In the genomic region with DNA sequence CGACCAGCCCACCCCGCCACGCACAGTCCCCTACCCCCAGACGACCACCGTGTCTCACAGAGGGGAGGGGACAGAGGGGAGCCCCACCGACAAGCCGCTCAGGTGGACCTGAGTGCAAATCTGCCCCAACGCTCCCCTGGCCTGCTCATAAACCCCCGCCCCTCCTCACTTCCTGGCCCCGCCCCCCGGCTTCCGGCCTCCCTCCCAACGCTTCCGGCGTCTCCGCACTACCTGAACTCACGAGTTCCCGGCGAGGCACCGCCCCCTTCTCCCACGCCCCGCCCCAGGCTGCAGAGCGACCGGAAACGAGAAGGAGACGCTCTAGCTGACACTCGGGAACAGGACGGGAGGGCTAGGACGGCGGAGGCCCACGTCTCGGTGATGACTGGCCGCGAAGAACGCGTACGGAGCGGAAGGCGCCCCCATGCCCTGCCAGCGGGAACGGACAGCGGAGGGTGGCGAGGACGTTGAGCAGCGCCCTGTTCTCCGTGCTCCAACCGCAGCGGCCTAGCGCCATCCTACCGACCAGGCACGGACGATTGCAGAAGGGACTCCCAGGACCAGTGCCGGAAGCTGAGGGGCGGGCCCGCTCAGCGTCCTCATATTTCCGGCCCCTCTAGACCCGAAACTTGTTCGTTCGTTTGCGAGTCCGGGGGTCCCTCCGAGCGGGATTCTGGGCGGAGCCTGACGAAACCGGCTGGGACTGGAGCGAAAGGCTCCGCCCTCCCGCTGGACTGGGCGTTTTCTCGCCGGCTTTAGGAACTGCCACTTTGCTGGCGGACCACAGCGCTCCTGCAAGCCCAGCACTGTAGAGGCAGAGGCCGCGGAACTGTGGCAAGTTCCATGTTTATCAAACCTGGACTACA, we compare ENCODE assay signal across 8 mouse cellular contexts. TPM values are rescaled to one million over a fixed set of nuclear protein-coding genes. Genes with fewer than 3 reads are reported as not detected.
DNase-seq lines count a peak whose midpoint lies in the region; ATAC-seq lines count a peak whose summit lies in the region.

A gene (minus strand): TSS at position 554 of the 866 bp plus-strand sequence.

- H3K4me2 ChIP-seq in lung, embryonic 16.5 days (ENCODE audit: low read depth, low read length), result peak within 1 kb of the TSS; percentile 86

- peaks cover 11% of the 10 kb centered on the region for H3K36me3 ChIP-seq in lung, embryonic 16.5 days (ENCODE audit: control insufficient read depth, insufficient read depth, low read length)

- peaks cover 20% of the 10 kb centered on the region for H3K4me1 ChIP-seq in lung, embryonic 16.5 days (replicated peaks; ENCODE audit: control insufficient read depth, insufficient read depth, low read length)

- peak; percentile 92 for DNase-seq in MEL-GATA-1-ER (ENCODE audit: extremely low read depth, low read depth)
- DNase-seq in cerebellum, adult 8-10 months, result peak; percentile 99
- DNase-seq in forelimb bud, embryonic 11.5 days (ENCODE audit: low read depth, low spot score), result peak; percentile 98
- peak; percentile 97 for DNase-seq in layer of hippocampus, adult 9-10 months (ENCODE audit: low spot score)
- peak; percentile 95 for DNase-seq in ovary, postnatal 10 days (ENCODE audit: low spot score)
- peak; percentile 100 for DNase-seq in thymus, postnatal 10 days (ENCODE audit: low spot score in 2 of 2)

- peak within 1 kb of the TSS; percentile 97 for H3K27ac ChIP-seq in lung, embryonic 16.5 days (ENCODE audit: low read length)

- H3K27me3 ChIP-seq in lung, embryonic 16.5 days (ENCODE audit: control insufficient read depth, insufficient read depth, low read depth, low read length), result no peaks in the 10 kb centered on the region

- H3K9me3 ChIP-seq in lung, embryonic 16.5 days (ENCODE audit: control insufficient read depth, low read length), result no peaks in the 10 kb centered on the region

- H3K9ac ChIP-seq in lung, embryonic 16.5 days (ENCODE audit: low read length), result peak within 1 kb of the TSS; percentile 95

- H3K4me3 ChIP-seq in lung, embryonic 16.5 days (ENCODE audit: low read length), result peak within 1 kb of the TSS; percentile 86

- ATAC-seq in hematopoietic stem cell, adult 5-6 weeks (replicated peaks in 1 of 2; ENCODE audit: insufficient read depth in 1 of 2, low FRiP score in 2 of 2, low TSS enrichment in 1 of 2, low read depth in 1 of 2, poor library complexity in 2 of 2, severe bottlenecking in 2 of 2), result peak; percentile 83 to 85
- ATAC-seq in lung, embryonic 16.5 days (ENCODE audit: low read depth), result peak; percentile 97

- under 1% methylated on average over 70 of the region's 77 CpGs for WGBS in lung, embryonic 16.5 days

RNA-seq across cellular contexts. Expression of the gene that starts here (rescaled TPM):
- 54.7 and 74.2 TPM in 2 replicates for total RNA-seq in hematopoietic stem cell, adult 5-6 weeks (2017)
- polyA plus RNA-seq in lung, embryonic 16.5 days (2015; fragmentation: Nextera tagmentation; extraction: Ambion mirVana), result 6.4 and 6.6 TPM in 2 replicates

Comparison
In these comparisons a context has a peak if more than half of its experiments do, and no peak if none do; other contexts are left out.
1. Peak in every context shown above with its lines: DNase-seq, ATAC-seq, H3K4me3 ChIP-seq and H3K27ac ChIP-seq.